Mouse (Mus musculus) heart, postnatal 10 days (tissue): ENCODE measurements around the gene Thoc5. TPM values are rescaled to one million over a fixed set of nuclear protein-coding genes. Genes with fewer than 3 reads are reported as not detected.

Experiments used
- DNase-seq, 2 experiments: peaks; one replicate each; pipeline ENCODE4 v3.0.0; 2021
- intact Hi-C: fragments of 180-260 bp; cut with DNase I; formaldehyde crosslinking; loops from one replicate; pipeline ENCODE4 v1.15.1; 2025
- total RNA-seq, 2 experiments: library from RNA; stranded (reverse); gene quantifications; 2 replicates each; pipeline ENCODE4 v1.2.3; 2021

Gene Thoc5
- total RNA-seq: 10 to 100 TPM; 19.7 to 21.5 TPM

- peak; percentile 85 to 88 for DNase-seq
- intact Hi-C loops: no loop called here
Measured at GRCm38 (mm10) chr11:4894848-4895816, at the start of gene Thoc5. Thoc5 (plus strand) TSS chr11:4895320.

- DNase-seq: peak; percentile 56 to 66
- intact Hi-C loops: loop anchor here (2.0 kb wide), 1 partner anchor 18 kb away; no protein-coding TSS in a partner anchor
Measured at GRCm38 (mm10) chr11:4848483-4849248, 46.5 kb upstream of the Thoc5 start.

DNA sequence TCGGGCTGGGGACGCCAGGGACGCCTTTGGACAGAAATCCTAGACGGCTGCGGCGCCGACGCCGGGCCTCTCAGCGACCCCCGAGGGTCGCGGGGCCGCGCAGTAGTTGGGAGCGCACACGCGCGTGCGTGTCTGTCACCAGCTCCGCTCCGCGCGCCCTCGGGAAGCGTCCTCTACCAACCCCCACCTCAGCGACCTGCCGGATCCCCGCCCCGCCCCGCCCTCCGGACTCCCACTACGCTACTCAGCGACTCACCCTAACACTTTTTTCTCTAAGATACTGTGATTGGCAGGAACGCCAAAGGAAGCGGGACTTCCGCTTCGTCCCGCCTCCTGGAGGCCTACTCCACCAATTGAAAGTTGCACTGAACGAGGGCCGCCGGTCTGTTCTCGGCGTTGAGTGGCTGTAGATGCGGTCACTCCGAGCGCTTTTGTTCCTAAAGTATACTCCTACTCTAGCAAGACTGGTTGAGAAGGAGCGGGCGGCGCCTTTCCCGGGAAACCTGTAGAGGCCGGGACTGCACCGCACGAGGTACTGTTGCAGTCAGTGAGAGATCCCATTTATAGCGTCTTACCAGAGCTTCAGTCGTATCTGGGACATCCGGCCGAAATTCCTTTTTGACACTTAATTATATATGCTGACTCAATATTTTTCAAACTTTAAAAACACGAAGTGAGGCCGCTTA is 45.7 kb upstream of the Thoc5 start, which contains the start of gene Nf2:
Gene Nf2 (minus strand): TSS at position 279 of the 686 bp plus-strand sequence.
- peak; percentile 99 for DNase-seq
- intact Hi-C loops: loop anchor here (2.0 kb wide), 1 partner anchor 17 kb away; no protein-coding TSS in a partner anchor

GRCm38 (mm10) chr11:4850404-4850803 is 44.7 kb upstream of the Thoc5 start:
- DNase-seq: no peak
- intact Hi-C loops: no loop called here

DNA sequence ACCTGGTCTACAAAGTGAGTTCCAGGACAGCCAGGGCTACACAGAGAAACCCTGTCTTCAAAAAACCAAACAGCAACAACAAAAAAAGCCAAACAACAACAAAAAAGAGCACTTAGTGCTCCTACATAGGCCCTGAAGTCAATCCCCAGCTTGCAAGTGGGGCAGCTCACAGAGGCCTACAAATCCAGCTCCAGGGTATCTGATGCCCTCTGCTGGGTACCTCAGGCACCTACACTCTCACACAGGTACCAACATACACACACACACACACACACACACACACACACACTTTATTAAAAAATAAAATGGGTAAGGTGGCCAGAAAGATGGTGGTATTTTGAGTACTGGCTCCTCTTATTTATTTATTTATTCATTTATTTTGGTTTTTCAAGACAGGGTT is 42.1 kb upstream of the Thoc5 start:
- intact Hi-C loops: no loop called here
- no peak for DNase-seq

DNA sequence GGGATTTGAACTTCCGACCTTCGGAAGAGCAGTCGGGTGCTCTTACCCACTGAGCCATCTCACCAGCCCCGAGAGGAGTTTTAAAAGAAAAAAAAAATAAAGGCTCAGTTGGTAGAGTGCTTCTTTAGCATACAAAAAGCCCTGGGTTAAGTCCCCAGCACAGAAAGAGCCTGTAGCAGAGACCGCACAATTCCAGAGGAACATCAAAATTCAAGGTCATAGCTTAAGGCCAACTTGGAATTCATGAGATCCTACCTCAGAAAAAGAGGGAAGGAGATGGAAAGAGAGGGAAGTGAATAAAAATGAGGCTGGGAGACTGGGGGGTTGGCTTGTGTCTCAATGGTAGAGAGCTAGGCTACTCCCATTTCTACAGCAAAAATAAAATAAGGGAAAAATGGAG is 40.9 kb upstream of the Thoc5 start:
- intact Hi-C loops: no loop called here
- no peak for DNase-seq

- intact Hi-C loops: no loop called here
- DNase-seq: no peak
Measured at GRCm38 (mm10) chr11:4858416-4858815, 36.7 kb upstream of the Thoc5 start.

- DNase-seq: no peak
- intact Hi-C loops: no loop called here
Measured at GRCm38 (mm10) chr11:4860986-4861385, 34.1 kb upstream of the Thoc5 start.

DNA sequence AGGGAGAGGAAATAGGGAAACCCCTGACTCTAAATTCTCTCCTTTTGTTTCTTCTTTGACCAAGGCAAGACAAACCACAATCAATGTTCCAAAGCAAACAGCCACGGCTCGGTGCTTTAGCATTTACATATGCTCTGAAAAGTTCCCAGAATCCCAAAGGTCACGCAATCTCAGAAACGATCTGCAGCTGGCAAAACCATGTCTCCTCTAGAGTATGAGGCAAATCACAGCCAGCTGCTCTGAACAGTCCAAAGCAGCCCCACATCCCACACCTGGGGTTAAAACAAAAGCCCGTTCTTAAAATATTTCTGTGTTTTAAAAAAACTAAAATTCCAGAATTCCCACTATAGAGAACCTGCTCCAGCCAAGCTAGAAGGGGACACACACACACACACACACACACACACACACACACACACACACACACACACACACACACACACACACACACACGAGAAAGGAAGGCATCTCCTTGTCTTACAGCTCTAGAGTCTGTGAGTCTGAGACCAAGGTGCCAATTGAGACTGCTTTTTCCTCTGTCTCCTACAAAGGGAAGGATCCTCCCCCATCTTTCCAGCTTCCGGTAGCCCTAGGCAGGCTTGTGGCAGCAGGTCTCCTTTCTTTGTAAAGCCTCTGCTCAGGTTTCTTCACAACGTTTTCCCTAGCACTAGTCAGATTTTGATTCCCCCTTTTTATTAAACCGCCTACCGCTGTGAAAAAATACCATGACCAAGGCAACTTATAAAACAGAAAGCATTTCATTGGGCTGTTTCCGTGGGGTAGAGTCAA is 33.1 kb upstream of the Thoc5 start:
- DNase-seq: no peak
- intact Hi-C loops: no loop called here

- intact Hi-C loops: no loop called here
- DNase-seq: no peak
Measured at GRCm38 (mm10) chr11:4862730-4863129, 32.4 kb upstream of the Thoc5 start.

DNA sequence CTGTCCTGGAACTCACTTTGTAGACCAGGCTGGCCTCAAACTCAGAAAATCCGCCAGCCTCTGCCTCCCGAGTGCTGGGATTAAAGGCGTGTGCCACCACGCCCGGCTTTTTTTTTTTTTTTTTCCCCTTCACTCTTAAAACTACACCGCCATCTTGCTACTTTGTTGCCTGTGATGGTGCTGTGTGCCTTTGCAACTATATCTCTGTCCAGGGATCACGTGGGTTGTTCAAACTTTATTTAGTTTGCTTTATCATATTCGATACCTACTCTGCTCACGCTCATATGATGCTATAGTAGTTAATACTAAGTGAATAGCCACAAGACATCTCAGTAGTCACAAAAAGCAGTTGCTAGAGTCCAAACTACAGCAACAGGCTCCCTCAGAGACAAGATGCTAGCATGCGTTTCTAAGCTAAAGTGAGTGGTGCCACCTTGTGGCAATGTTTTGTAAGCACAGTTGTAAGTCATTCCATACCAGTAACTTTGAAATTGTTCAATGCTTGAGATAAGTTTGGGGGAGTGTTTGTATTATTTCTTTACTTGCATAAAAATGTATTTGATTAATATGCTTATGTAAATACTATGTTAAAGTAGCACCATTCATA is 29.4 kb upstream of the Thoc5 start:
- intact Hi-C loops: loop anchor here (2.0 kb wide), 2 partner anchors 17 to 429 kb away; partner anchors contain the start of gene Nf2
- peak; percentile 66 to 82 for DNase-seq

GRCm38 (mm10) chr11:4873755-4874475 is 21.2 kb upstream of the Thoc5 start, which contains the start of gene Nipsnap1:
Nipsnap1 (plus strand) TSS chr11:4873951.
- intact Hi-C loops: no loop called here

DNA sequence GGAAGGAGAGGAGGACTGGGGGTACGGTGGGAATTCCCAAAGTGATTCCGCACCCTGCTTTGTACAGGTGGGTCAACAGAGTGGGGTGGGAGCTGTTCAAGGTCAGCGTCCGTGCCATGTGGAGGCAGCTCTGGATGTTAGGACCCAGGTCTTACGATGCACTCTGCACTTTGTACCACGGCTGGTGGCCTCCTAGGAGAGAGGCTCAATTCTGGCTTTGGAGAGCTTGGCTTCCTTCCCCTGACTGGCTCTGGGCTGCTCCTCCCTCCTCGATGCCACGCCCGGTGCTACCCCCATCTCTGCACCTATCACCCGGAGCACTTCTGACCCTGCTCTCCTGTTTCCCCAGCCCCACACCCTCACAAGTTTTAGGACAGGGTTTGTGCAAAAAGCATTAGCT is 20.6 kb upstream of the Thoc5 start:
- intact Hi-C loops: no loop called here
- no peak for DNase-seq

More at GRCm38 (mm10) chr11:4873755-4874475, 21.2 kb upstream of the Thoc5 start, which contains the start of gene Nipsnap1:
- peak; percentile 39 to 60 for DNase-seq

DNA sequence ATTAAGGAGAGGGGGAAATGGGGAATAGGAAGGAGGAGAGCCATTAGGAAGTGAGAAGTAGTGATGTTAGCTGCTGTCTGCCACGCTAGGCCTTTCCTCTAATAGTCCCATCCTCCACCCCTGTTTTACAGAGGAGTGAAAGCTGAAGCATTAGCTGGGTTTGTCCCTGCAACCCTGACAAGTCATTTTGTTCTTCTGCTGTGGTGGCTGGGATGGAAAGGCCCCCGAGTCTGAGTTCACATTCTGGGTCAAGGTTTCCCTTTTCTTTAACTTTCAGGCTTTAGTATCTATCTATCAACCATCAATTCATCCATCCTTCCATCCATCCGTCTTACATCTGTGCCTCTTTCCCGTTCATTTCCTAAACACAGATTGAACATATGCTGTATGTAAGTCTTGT is 14.0 kb upstream of the Thoc5 start:
- no peak for DNase-seq
- intact Hi-C loops: no loop called here

GRCm38 (mm10) chr11:4882892-4883627 is 12.1 kb upstream of the Thoc5 start:
- peak; percentile 11 to 47 for DNase-seq
- intact Hi-C loops: no loop called here

GRCm38 (mm10) chr11:4885385-4885903 is 9.7 kb upstream of the Thoc5 start:
- DNase-seq: peak; percentile 18 to 51
- intact Hi-C loops: no loop called here

GRCm38 (mm10) chr11:4886987-4887386 is 8.1 kb upstream of the Thoc5 start:
- DNase-seq: no peak
- intact Hi-C loops: no loop called here

DNA sequence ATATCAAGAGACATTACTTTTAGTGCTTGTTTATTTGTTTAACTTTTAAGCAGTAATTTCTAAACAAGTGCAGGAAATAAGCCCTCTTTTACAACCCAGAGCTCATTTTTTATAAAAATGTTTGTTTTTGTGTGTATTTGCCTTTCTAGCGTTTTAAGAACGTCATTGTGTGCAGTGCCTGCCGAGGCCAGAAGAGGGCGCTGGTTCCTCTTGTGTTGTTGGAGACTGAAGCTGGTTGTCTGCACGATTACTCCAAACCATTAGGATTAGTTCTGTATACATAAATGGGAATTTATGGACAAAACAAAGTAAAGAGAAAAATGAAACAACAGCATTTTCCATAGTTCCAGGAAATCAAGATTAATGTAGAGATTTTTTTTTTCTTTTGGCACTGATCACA is 5.3 kb downstream of the Thoc5 start:
- no peak for DNase-seq
- intact Hi-C loops: no loop called here
